Mouse (Mus musculus): Measurements from ENCODE around the gene Ubash3b. TPM values are rescaled to one million over a fixed set of nuclear protein-coding genes. Genes with fewer than 3 reads are reported as not detected.

Gene Ubash3b
- total RNA-seq, 1 experiment from 2014 or later: 9.6 TPM

GRCm38 (mm10) chr9:41121701-41122354 lies 39.7 kb downstream of the Ubash3b start:
- no peak for ATAC-seq (replicated peaks in 1 of 2; ENCODE audit: insufficient read depth in 1 of 2, low FRiP score in 2 of 2, low TSS enrichment in 1 of 2, low read depth in 1 of 2, poor library complexity in 2 of 2, severe bottlenecking in 2 of 2)

- ATAC-seq (replicated peaks in 1 of 2; ENCODE audit: insufficient read depth in 1 of 2, low FRiP score in 2 of 2, low TSS enrichment in 1 of 2, low read depth in 1 of 2, poor library complexity in 2 of 2, severe bottlenecking in 2 of 2): no peak
Measured at GRCm38 (mm10) chr9:41119958-41120357, 41.5 kb downstream of the Ubash3b start.

DNA sequence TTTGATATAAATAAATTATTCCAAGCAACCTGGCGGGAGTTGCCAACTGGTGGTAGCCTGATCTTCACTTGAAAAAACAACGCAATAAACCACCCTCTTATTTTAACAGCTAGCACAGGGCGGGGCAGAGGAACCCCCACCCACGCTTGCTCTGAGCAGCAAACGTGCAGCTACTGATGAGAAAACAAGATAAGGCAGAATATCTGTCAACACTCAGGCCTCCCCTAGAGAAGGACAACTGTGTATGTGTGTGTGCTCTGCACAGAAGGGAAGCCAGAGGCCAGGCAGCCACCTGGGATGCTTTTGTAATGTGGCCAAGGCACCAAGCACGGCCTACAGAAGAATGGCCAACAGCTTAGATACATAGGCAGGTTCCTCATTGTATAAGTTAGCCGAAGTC lies 43.4 kb downstream of the Ubash3b start:
- peak in 1 of 2 experiments; percentile 30; a peak in 1 of 4 replicates for ATAC-seq (replicated peaks in 1 of 2; ENCODE audit: insufficient read depth in 1 of 2, low FRiP score in 2 of 2, low TSS enrichment in 1 of 2, low read depth in 1 of 2, poor library complexity in 2 of 2, severe bottlenecking in 2 of 2)

- ATAC-seq (replicated peaks in 1 of 2; ENCODE audit: insufficient read depth in 1 of 2, low FRiP score in 2 of 2, low TSS enrichment in 1 of 2, low read depth in 1 of 2, poor library complexity in 2 of 2, severe bottlenecking in 2 of 2): no peak
Measured at GRCm38 (mm10) chr9:41116126-41116525, 45.4 kb downstream of the Ubash3b start.

GRCm38 (mm10) chr9:41114367-41114766 lies 47.1 kb downstream of the Ubash3b start:
- ATAC-seq (replicated peaks in 1 of 2; ENCODE audit: insufficient read depth in 1 of 2, low FRiP score in 2 of 2, low TSS enrichment in 1 of 2, low read depth in 1 of 2, poor library complexity in 2 of 2, severe bottlenecking in 2 of 2): no peak

GRCm38 (mm10) chr9:41109749-41110148 lies 51.7 kb downstream of the Ubash3b start:
- no peak for ATAC-seq (replicated peaks in 1 of 2; ENCODE audit: insufficient read depth in 1 of 2, low FRiP score in 2 of 2, low TSS enrichment in 1 of 2, low read depth in 1 of 2, poor library complexity in 2 of 2, severe bottlenecking in 2 of 2)

DNA sequence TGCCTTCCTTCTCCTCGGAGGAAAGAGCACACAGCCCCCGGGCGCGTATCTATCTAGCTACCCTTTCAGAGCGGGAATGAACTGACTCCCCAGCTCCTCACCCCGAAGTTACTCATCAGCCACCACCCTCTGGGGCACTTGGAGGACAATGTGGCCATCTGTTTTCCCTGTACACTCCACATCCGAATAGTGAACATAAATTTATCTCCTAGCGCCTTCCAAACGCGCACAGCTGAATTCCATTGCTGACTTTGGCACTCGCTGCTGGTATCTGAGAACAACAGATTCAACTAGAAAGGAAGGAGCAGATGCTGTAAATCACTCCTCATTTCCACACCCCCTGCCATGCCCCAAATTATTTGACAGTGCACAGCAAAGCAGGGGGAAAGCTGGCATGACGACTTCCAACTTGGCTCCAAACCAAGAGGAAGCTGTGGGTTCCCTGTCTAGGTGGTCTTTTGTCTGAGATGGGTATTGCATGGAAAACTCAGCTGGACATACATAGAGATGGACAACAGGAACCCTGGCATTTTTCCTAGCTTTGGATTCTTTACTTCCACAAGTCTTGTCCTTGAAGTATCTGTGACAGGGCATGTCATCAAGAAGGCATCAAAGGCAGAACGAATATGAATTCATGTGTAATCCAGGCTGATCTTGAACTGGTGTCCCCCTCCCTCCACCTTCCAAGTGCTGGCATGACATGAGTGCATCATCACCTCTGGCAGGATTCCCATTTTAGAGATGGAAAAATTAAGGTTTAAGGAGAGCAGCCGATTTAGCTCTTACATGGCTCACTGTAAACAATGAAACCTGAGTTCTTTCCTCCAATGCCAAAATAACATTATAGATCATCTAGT lies 52.9 kb downstream of the Ubash3b start:
- peak; percentile 37 to 41; a peak in 3 of 4 replicates for ATAC-seq (replicated peaks in 1 of 2; ENCODE audit: insufficient read depth in 1 of 2, low FRiP score in 2 of 2, low TSS enrichment in 1 of 2, low read depth in 1 of 2, poor library complexity in 2 of 2, severe bottlenecking in 2 of 2)

DNA sequence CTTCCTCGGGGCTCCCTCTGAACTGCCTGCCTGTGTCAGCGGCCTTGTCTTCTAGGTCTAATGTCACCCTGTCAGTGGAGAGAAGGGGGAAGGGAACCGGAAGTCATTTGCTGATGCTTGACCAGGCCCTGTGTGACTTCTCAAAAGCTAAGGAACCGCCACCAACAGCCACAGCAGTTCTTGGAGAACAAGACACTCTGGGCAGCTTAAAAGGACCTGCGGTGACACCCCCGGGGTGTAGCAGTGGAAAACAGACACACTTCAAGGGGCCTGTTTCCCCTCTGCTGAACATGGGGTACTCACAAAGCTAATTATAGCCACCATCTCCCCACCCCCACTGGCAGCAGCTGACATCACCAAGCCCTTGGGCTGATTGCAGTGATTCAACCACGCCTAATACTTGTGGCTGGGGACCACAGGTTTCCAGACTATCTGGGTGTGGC lies 56.3 kb downstream of the Ubash3b start:
- peak; percentile 39 to 55; a peak in 3 of 4 replicates for ATAC-seq (replicated peaks in 1 of 2; ENCODE audit: insufficient read depth in 1 of 2, low FRiP score in 2 of 2, low TSS enrichment in 1 of 2, low read depth in 1 of 2, poor library complexity in 2 of 2, severe bottlenecking in 2 of 2)

- no peak for ATAC-seq (replicated peaks in 1 of 2; ENCODE audit: insufficient read depth in 1 of 2, low FRiP score in 2 of 2, low TSS enrichment in 1 of 2, low read depth in 1 of 2, poor library complexity in 2 of 2, severe bottlenecking in 2 of 2)
Measured at GRCm38 (mm10) chr9:41103722-41104121, 57.8 kb downstream of the Ubash3b start.

- no peak for ATAC-seq (replicated peaks in 1 of 2; ENCODE audit: insufficient read depth in 1 of 2, low FRiP score in 2 of 2, low TSS enrichment in 1 of 2, low read depth in 1 of 2, poor library complexity in 2 of 2, severe bottlenecking in 2 of 2)
Measured at GRCm38 (mm10) chr9:41102613-41103012, 58.9 kb downstream of the Ubash3b start.

DNA sequence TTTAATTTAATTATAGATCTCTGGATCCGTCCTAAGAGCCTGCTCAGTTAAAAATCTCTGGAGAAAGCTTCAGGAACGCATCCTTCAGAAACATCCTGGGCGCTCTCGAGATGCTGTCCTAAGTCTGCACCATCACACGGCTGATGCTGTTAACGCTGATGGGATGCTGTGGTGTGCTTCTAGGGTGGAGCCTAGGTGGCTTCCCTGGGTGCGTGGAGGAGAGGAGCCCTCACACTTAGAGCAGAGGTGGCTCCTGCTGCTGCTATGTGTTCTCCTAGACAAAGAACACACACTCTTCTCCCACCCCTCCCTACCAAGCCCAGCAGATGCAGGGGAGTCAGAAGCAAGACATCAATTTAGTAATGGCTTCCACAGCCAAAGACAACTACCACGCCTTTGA lies 61.6 kb downstream of the Ubash3b start:
- no peak for ATAC-seq (replicated peaks in 1 of 2; ENCODE audit: insufficient read depth in 1 of 2, low FRiP score in 2 of 2, low TSS enrichment in 1 of 2, low read depth in 1 of 2, poor library complexity in 2 of 2, severe bottlenecking in 2 of 2)

GRCm38 (mm10) chr9:41099067-41099466 lies 62.4 kb downstream of the Ubash3b start:
- no peak; a peak in 1 of 4 replicates for ATAC-seq (replicated peaks in 1 of 2; ENCODE audit: insufficient read depth in 1 of 2, low FRiP score in 2 of 2, low TSS enrichment in 1 of 2, low read depth in 1 of 2, poor library complexity in 2 of 2, severe bottlenecking in 2 of 2)

DNA sequence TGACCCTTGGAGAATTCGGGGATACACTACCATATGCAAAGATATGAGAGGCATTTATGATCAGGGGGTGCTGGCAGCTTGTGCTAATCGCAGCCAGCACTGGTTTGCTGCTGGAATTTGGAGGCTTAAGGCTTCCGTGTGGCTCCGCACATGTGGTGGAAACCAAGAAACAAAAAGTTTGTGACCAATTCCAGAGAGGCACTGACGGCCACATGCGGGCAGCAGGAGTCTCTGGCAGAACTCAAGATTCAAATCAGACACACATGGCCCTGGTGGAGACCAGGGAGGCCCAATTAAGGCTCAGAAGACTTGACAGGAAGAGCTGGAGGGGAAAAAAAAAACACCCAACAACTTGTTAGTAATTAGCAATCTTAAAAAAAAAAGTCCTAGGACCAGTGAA lies 63.4 kb downstream of the Ubash3b start:
- ATAC-seq (replicated peaks in 1 of 2; ENCODE audit: insufficient read depth in 1 of 2, low FRiP score in 2 of 2, low TSS enrichment in 1 of 2, low read depth in 1 of 2, poor library complexity in 2 of 2, severe bottlenecking in 2 of 2): no peak

- ATAC-seq (replicated peaks in 1 of 2; ENCODE audit: insufficient read depth in 1 of 2, low FRiP score in 2 of 2, low TSS enrichment in 1 of 2, low read depth in 1 of 2, poor library complexity in 2 of 2, severe bottlenecking in 2 of 2): no peak
Measured at GRCm38 (mm10) chr9:41091993-41092392, 69.5 kb downstream of the Ubash3b start.

GRCm38 (mm10) chr9:41091187-41091586 lies 70.3 kb downstream of the Ubash3b start:
- no peak for ATAC-seq (replicated peaks in 1 of 2; ENCODE audit: insufficient read depth in 1 of 2, low FRiP score in 2 of 2, low TSS enrichment in 1 of 2, low read depth in 1 of 2, poor library complexity in 2 of 2, severe bottlenecking in 2 of 2)

- 0 out of 4 replicates have a peak, but pooled peaks of 1 of the 2 experiments have one; percentile 27 for ATAC-seq (replicated peaks in 1 of 2; ENCODE audit: insufficient read depth in 1 of 2, low FRiP score in 2 of 2, low TSS enrichment in 1 of 2, low read depth in 1 of 2, poor library complexity in 2 of 2, severe bottlenecking in 2 of 2)
Measured at GRCm38 (mm10) chr9:41087831-41088383, 73.6 kb downstream of the Ubash3b start.

DNA sequence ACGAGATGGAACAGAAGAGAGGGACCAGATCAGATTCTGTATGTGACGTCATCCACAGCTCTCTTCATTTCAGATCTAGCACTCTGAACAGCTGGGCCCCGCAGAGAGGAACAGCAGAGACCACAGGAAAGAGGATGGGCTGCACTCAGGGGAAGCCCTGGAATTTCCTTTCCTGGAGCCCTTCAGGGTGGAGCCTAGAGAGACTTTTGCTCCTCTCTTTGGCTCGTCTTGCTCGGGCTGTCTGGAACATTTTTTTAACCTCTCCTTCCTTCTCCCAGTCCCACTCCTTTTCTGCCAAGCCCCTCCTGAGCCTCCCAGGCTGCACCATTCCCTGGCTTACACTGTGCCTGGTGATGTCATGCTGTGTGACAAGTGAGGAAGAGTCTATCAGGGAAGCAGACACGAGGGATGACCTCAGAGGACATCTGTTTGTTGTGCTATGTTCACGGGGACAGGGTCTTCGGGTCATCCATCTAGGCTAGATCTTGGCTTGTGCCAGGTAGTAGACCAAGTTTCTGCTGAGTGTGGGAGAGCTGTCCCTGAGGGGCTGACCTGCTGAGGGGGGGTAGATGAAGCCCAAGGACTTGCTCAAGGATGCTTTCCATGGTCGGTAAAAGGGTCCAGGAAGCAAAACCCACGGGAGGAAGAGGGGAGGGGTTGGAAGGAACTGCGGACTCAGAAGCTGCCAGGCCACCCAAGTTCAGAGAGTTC lies 77.2 kb downstream of the Ubash3b start:
- no peak for ATAC-seq (replicated peaks in 1 of 2; ENCODE audit: insufficient read depth in 1 of 2, low FRiP score in 2 of 2, low TSS enrichment in 1 of 2, low read depth in 1 of 2, poor library complexity in 2 of 2, severe bottlenecking in 2 of 2)

Data from hematopoietic stem cell, adult 5-6 weeks (primary cell).